Mouse (Mus musculus) G1E-ER4 (cell line): Measurements from ENCODE around the gene Pmepa1. TPM values are rescaled to one million over a fixed set of nuclear protein-coding genes. Genes with fewer than 3 reads are reported as not detected.

Experiments
- GATA1 ChIP-seq: IDR thresholded peaks from one replicate; pipeline ENCODE4 v1.8.0; 2012; ENCODE audit warnings: low read length, inconsistent platforms
- polyA plus RNA-seq: library from polyadenylated mRNA; stranded (reverse); fragments of >175 nt; gene quantifications from 2 replicates; pipeline ENCODE4 v1.2.3, GENCODE M21; 2012

The Pmepa1 gene
- polyA plus RNA-seq, 1 experiment, result not detected

DNA sequence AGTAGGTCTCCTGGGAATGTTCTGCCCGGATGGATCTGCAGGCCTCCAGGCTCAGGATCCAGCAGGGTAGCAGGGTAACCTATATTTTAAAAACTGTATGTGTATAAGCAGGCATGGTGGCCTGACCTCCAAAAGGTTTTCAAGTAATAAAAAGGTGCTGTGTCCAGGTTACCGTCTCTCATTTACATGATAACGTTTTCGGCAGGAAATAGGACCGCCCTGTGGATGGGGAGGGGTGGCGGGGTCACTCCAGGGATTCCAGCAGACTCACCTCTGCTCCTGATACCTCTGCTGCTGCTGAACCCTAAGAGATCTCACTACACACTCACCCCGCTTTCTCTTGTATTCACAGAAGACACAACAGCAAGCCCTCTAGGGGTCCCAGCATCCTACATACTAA lies 50.4 kb downstream of the Pmepa1 start:
- TF ChIP-seq GATA1, result no peak

DNA sequence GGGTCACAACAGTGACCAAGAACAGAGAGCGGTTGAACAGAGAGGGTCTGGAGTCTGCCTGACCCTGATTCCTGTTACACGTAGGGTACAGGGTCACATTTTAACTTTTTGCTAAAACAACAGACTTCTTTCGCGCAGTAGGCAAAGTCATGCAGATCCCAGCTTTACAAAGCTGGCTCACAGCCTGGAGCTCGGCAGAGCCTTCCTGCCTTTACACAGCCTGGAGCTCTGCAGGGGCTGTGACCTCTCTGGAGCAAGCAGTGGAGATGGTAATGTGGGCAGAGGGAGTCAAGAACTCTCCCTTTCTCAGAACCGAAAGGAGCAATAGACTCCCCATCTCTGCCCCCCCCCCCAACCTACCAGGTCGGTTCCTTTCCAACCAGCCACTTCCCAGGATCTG lies 51.5 kb downstream of the Pmepa1 start:
- no peak for TF ChIP-seq GATA1

DNA sequence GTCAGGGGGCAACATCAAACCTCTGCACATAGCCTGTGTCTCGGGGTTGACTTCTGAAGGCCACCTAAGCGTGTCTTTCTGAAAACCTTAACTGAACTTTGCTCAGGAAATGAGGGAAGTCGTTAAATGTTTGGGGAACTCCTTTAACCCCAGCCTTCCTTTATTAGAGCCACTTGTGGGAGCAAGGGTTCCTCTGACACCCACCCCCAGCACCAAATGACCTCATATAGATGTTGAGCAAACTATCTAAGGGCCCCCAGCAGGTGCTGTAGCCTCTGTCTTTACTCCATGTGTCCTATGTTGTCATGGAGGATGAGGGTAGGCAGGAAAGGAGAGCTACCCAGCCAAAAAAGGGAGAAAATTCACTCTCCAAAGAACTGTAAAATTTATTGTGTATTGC lies 52.2 kb downstream of the Pmepa1 start:
- TF ChIP-seq GATA1, result no peak

DNA sequence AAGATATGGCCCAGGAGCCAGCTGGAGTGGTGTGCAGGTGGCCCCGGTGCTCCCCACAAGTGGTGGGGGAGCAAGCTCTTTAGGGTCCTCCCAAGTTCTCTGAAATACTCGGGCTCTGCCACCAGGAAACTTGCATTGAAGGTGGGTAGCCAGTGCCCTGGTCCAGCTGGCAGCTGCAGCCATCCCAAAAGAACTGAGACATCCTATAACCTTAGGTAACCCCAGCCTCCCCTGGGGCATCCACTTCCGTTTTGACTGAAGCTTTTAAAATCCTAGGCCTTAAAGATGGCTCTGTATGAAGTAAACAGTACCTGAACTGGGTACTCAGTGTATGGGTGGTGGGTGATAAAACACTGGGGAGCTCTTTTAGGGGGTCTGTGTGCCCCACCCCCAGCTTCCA lies 52.8 kb downstream of the Pmepa1 start:
- TF ChIP-seq GATA1, result no peak

DNA sequence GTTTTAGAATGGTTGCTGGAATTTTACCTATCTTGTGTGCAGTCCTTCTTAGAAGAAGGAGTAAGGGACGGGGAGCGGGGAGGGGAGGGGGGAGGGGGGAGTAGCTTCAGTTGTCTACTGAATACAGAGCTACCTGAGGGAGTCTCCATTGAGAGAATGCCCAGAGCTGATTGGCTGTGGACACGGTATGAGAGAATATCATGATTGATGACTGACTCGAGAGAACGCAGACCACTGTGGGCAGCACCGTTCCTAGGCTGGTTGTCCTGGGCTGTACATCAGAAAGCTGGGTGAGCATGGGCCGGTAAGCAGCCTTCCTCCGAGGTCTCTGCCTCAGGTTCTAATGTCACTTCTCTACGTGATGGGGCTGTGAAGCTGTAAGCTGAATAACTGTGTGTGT lies 55.6 kb downstream of the Pmepa1 start:
- TF ChIP-seq GATA1, result no peak

DNA sequence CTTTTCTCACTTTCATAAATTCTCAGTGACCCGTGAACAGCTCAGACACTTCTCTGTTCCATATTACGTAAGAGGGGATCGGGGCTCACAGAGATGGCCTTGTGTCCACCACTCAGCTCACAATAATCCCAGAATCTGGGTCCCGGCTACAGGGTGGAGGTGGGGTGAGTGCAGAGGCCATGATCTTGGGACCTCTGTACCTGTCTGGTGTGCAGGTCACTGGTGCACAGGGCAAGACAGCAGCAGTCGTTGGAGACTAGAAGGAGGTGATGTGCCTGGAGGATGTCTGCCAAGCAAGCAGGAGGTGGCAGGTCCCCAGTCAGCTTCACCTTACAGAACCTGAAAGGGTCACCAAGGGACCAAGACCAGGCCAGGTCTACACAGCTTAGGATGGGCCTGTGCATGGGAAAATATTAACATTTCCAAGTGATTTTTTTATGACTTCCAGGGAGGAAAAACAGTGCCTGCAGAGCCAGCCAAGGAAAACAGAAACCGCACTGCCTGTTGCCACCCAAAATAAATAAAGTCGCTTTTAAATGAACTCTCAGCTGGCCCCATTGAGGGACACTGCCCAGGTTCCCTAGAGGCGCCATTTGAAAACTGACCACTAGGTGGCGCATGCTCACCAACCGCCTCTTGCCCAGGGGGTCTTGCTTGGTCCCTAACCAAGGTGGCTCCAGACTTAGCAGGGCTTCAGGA lies 56.9 kb downstream of the Pmepa1 start:
- TF ChIP-seq GATA1, result no peak

DNA sequence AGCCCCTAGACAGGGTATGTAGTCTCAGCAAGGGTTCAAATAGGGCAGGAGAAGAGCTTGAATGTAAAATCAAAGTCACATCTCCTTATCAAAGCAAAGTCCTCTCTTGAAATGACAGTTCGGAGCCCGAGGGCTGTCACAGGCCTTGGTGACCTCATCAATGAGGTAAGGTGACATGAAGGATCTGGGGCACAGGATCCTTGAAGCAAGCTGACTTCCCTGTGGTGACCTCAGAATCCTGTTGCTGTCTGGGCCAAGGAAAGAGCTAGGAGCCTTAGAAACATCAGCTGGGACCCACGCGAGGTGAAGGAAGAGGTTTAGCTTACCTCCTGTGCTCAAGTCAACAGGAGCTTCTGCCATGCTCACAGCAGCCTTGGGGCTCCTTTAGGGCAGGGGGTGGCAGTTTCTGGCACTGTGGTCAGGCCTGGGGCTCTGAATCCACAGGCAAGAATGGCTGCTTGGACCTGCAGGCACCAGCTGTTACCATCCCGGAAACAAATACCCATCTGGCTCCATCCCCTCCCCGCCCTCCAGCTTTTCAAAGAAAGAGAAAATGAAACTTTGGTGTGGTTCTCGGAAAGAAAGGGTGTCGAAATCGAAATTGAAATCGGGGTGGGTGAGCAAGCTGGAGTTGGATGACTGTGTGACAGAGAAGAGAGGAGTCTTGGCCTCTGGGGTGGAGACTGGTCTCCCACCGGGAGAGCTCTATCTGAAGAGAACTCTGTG lies 57.8 kb downstream of the Pmepa1 start, which contains the start of gene Zbp1:
TSS of gene Zbp1 (minus strand) at position 508 of the 726 bp plus-strand sequence.
- TF ChIP-seq GATA1, result no peak

DNA sequence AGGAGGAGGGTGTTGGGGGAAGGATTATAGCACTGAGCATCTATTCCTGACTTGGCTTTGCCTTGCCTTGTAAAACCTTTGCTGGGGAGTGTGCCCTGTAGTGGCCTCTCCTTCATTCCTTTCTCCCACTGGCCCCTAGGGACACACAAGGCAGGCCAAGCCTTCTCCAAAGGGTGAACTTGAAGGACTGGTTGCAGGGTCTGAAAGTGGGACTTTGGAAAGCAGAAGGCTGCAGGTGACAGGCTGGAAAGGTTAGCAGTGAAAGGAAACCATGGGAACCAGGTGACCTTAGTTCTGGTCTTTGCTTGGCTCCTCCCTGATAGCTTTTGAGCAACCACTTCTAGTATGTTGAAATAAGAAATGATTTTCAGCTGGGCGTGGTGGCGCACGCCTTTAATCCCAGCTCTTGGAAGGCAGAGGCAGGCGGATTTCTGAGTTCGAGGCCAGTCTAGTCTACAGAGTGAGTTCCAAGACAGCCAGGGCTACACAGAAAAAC lies 58.5 kb downstream of the Pmepa1 start:
- no peak for TF ChIP-seq GATA1

DNA sequence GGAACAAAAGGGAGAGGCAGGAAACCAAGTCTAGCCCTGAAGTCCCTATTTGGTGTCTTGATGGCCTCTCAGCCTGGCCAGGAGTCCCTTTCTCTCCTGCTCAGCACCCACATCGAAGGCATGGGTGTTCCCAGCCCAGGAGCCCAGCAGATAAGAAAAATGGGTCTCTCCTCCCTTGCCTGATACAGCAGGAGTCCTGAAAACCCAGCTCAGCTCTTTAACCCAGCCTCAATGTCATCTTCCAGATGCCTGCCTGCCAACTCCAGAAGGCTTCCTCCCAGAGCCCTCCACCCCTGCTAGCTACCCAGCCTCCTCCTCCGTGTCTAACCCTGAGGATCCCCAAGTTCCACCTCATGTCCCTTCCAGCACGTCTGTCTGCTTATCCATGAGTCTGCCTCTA lies 59.1 kb downstream of the Pmepa1 start:
- TF ChIP-seq GATA1, result no peak

DNA sequence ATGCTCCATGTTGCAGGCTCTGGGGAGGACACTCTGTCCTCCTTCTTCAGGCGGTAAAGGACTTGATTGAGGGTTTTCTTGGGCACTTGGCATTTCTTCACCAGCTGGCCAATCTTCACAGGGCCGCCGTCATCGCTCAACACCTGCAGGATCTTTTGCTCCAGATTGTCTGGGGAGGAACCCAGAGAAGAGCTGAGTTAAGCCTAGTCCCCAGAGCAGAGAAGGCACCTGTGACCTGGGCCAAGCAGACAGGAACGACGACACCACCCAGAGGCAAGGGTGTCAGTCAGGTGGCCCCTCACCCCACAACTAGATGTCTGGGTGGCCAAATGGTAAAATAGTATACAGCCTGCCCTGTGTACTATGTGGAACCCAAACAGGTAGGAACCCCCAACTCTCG lies 59.5 kb downstream of the Pmepa1 start:
- TF ChIP-seq GATA1, result no peak

DNA sequence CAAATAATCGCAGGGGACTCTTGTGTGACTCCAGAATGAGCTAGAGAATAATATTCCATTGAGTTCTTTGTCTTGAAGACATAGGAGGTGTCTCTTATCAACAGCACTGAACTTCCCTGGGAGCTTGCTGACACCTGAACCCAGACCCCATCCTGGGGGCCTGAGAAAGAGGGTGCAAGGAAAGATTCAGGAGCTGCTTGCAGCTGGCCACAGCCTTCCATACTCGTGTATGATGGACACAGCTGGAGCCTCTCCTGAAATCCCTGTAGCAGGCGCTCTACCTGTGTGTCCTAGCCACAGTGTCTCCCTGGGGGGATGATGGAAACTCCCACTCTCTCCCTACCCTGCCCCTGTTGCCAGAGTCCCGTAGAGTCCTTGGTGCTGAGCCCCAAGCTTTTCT lies 64.1 kb downstream of the Pmepa1 start:
- TF ChIP-seq GATA1, result no peak

DNA sequence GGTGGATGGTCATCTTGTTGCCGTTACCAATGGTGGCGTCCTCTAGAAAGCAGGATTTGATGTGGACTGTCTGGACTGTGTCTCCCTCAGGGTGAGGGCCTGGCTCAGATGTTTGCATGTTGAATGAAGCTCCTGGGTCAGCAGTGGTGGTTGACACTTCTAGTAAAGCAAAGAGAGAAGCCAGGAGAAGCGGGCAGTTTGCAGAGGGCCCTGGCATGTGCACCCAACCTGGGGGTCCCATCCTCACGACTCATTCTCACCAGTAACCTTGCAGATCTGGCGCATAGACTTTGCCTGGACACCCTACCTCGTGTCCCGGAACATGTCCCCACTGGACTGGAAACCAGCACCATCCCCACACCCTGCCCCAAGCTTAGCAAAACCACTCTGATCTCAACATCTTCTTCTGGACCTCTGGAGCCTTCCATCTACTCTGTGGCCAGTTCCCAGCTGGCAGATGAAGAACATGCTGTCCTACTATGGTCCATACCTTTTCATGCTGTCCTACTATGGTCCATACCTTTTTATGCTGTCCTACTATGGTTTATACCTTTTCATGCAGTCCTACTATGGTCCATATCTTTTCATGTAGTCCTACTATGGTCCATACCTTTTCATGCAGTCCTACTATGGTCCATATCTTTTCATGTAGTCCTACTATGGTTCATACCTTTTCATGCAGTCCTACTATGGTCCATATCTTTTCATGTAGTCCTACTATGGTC lies 67.1 kb downstream of the Pmepa1 start:
- no peak for TF ChIP-seq GATA1

DNA sequence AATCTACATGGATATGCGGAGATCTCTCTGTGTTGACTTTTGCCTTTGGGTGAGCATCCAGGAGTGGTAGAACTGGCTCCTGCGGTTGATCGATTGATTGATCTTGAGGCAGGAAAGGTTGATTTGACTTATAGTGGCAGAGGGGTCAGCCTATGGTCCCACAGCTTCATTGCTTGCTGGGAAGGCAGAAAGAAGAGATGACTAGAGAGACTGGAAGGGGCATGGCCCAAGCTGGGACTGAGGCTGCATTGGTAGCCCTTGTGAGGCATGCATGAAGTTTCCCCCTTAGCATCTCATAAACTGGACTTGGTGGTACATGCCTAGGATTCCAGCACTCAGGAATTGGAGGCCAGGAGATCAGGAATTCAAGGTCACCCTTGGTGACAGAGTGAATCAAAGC lies 69.3 kb downstream of the Pmepa1 start:
- TF ChIP-seq GATA1, result no peak

DNA sequence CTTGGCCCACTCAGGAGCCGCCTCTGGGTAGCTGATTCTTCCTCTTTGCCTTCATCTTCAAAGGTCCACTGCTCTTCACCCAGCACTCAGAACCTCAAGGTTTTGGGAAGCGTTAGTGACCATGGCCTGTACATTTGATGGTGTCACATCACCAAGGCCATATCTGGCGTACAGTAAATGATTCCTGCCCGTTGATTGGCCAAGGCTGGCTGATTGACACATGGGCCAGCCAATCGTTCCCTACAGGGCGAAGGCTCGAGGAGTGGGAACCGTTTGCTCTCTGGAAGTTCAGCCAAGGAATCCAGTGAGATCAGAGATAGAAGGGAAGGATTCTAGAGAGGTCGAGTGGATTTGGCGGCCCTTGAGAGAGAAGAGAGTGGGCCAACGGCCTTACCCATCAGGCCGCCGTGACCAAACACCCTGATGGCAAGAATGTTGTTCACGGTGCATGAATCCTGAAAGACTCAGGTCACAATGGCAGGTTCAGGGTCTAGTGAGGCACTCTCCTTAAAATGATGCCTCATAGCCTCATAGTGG lies 70.7 kb downstream of the Pmepa1 start:
- no peak for TF ChIP-seq GATA1

DNA sequence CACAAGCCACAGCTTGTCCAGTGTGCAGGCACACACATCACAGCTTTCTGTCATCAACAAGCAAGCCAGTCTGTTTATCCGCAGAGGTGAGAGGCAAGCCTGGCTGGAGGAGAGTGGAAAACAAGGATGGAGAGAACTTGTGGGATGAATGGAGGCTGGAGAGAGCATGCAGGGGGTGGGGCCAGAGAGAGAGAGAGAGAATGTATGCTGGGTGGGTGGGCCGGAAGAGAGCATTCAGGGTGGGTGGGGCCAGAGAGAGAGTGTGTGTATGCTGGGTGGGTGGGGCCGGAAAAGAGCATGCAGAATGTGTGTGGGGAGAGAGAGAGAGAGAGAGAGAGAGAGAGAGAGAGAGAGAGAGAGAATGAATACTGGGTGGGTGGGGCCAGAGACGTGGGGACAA lies 71.7 kb downstream of the Pmepa1 start:
- no peak for TF ChIP-seq GATA1

DNA sequence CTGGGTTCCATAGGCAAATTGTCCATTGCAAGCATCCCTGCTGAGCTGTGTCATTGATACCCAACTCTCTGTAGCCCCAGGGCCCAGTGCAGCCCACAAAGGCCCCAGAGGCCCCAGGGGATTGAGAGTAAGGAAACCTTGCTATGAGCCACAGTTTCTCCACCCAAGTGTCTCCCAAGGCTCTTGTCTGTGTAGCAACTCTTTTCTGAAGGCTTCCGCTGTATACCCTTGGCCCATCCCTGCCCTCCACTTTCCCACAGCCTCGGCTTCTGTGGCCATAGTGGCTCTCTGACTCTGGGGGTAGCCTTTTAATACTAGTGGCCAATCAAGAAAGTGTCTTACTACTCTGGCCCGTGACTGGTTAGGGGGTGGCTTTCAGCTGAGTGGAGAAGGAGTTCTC lies 72.6 kb downstream of the Pmepa1 start:
- TF ChIP-seq GATA1, result no peak
